Mouse (Mus musculus): ENCODE results near the gene Pfpl.

The Pfpl gene

DNA sequence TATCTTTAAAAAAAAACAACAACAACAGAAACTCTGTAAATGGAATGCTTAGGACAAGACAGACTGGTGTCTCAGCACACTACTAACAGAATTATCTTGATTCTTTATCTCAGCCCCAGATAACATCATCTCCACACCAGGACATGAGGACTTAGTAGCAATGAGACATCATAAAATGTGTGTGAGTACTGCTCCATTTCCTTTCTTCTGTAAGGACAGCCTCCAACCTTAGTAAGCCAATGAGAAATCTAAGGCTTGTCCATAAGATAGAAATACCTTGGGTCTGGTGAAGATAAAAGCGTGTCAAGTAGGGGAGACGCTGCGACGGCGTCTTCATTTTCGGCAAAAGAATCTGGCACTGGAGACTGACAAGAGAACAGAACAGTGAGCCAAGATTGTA, at the start of gene Pfpl:
Gene Pfpl, plus strand, starts transcription at position 301 of the 400 bp plus-strand sequence.
- in situ Hi-C loops (cut with MboI; ENCODE audit: unreplicated experiment in 2 of 2), result loop anchor here (10.0 to 25.0 kb wide), 3 partner anchors 293 to 640 kb away; no protein-coding TSS in a partner anchor

DNA sequence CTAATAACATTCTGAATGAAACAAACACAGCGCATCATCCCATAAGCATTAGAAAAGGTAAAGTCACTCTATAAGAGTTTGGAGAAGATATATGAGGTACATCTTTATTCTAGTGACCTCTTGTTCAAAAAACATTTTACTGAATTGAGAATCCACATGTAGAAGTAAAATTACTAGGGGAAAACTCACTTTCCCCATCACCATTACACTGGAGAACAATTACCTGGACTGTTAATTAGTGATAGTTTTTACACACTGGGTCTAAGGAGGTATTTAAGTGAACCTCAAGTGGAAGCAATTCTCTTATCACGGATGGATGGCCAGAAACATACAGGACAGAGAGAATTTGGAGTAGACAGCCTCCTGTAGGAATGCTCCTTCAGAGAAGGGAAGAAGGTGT, 40.7 kb upstream of the Pfpl start, which contains the start of gene Olfr1440:
Gene Olfr1440, plus strand, starts transcription at position 301 of the 400 bp plus-strand sequence.
- in situ Hi-C loops (cut with MboI; ENCODE audit: unreplicated experiment in 2 of 2), result no loop called here

DNA sequence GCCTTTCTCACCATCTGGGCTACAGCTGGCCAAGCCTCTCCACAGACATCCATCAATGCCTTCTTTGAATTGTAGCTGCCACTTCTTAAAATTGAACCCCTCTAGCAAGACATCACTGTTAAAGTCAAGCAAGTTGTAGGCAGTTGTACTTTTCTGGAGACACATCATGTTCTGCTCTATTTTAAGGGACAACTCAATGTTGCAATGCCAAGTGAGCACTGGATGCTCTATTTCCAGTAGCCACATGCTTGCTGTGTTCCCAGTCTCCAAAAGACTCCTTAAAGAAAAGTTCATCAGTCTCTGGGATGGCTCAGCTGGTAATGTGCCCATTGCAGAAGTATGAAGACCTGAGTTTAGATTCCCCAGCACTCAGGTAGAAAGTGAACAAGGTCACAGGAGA, 14.0 kb upstream of the Pfpl start:
- in situ Hi-C loops (cut with MboI; ENCODE audit: unreplicated experiment in 2 of 2), result loop anchor here (10.0 to 25.0 kb wide), 4 partner anchors 629 to 1399 kb away; partner anchors contain the start of genes Ms4a6d (in 2 of the 2), Ms4a2 (in 1 of the 2) and Olfr1499 (in 1 of the 2)

DNA sequence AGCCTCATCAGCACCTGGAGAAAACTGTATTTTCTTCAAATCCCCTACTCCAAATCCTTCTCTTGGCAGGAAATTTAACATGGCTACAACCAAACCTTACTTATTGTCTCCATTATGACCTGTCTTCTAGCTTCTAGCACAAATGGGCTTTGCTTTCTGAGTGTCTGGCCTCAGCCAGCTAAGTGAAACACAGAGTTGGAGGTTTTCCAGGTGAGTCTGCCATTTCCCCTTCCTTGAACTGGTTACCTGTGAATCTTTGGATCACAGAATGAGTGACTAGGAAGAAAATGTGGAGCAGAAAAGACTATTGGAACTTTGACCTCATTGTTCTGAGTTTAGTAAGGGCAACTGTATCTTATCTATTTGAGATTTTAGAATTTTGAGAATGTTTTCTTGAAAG, 10.3 kb upstream of the Pfpl start, which contains the start of gene Olfr1441:
Gene Olfr1441, plus strand, starts transcription at position 73 of the 400 bp plus-strand sequence.
- in situ Hi-C loops (cut with MboI; ENCODE audit: unreplicated experiment in 2 of 2), result loop anchor here (10.0 to 25.0 kb wide), 4 partner anchors 633 to 1395 kb away; partner anchors contain the start of genes Ms4a6d (in 2 of the 2), Ms4a2 (in 1 of the 2) and Olfr1499 (in 1 of the 2)

DNA sequence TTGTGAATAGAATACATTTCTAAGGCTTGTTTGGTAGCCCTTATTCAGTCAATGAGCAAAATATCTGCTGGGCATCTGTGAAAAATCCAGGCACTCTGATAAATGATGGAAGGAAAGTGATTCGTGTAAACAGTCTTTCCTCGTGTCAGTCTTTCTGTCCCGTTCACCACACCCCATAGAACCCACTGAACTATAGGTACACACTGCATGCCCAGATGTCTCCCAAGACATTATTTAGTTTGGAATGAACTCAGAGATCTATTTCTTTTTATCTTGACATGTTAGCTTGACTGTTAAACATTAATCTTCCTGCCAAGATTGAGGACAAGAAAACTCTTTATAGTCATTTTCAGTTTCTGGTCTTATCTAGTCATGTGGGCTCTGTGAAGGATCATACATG, 9.4 kb upstream of the Pfpl start:
- in situ Hi-C loops (cut with MboI; ENCODE audit: unreplicated experiment in 2 of 2), result loop anchor here (10.0 to 25.0 kb wide), 4 partner anchors 634 to 1394 kb away; partner anchors contain the start of genes Ms4a6d (in 2 of the 2), Ms4a2 (in 1 of the 2) and Olfr1499 (in 1 of the 2)

DNA sequence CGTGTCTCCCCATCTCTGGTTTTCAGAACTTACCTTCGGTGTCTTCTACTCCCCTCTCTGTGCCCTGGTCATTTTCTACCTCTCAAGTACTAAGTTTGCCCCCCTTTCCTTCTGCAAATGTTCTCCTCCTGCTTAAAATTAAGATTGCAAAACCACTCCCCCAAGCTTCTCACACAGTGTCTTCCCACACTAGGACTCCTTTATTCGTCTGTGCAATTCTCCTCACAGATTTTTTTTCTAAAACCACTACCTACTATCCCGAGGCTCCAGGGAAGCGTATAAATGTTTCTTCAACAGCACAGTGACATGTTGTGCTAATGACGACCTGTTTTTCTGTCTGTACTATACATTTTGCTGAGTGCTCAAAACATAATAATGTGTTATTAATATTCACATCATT, 7.2 kb upstream of the Pfpl start:
- in situ Hi-C loops (cut with MboI; ENCODE audit: unreplicated experiment in 2 of 2), result loop anchor here (10.0 to 25.0 kb wide), 4 partner anchors 286 to 1392 kb away; partner anchors contain the start of genes Ms4a2 (in 1 of the 2), Ms4a6d (in 1 of the 2) and Olfr1499 (in 1 of the 2)

DNA sequence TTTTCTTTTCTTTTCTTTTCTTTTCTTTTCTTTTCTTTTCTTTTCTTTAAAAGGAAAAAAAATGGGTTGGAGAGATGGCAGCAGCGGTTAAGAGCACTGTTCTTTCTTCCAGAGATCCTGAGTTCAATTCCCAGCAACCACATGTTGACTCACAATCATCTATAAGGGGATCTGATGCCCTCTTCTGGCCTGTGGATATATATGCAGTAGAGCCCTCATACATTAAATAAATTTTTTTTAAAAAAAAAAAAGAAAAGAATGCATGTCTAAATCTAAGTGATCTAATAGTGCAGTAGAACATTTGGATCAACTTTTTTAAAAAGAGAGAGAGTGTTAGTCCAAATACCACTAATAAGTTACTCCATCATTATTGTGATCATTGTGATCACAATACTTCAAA, 6.0 kb upstream of the Pfpl start:
- in situ Hi-C loops (cut with MboI; ENCODE audit: unreplicated experiment in 2 of 2), result loop anchor here (10.0 to 25.0 kb wide), 4 partner anchors 287 to 1391 kb away; partner anchors contain the start of genes Ms4a2 (in 1 of the 2), Ms4a6d (in 1 of the 2) and Olfr1499 (in 1 of the 2)

DNA sequence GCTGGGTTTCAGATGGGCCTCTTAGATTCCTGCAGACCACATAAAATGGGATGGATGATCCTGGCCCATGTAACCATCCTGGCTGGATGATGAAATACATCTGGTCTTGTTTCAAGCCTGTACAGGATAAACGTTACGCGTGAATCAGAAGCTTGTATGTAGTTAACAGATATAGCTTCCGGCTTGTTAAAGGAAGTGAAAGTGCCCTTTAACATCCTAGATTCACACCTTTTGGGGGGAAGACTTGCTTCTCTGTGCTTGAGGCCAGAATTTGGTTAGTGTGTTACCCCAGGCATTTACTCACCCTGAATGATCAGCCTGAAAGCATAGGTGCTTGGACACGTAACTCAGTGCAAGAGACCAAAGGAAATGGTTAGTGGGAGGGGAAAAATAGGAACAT, 604 bp upstream of the Pfpl start:
- in situ Hi-C loops (cut with MboI; ENCODE audit: unreplicated experiment in 2 of 2), result loop anchor here (10.0 to 25.0 kb wide), 3 partner anchors 292 to 640 kb away; no protein-coding TSS in a partner anchor

DNA sequence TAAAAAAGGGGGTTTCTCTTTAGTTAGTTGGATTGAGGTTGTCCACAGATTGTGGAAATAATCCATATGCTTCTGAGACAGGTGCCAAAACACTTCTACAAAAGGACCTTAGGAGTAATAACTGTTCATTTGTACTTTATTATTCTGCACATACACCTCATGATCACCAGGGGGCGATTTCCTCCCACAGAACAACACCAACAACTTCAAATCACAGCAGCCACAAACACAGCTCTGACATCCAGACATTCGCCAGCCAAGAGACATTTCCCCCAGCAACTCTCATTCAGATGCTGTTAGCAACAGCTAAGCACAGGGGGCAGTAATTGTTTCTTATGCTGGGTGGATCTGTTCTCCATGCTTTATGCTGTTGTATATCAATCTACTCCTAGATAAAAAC, 5.3 kb downstream of the Pfpl start:
- in situ Hi-C loops (cut with MboI; ENCODE audit: unreplicated experiment in 2 of 2), result loop anchor here (5.0 to 25.0 kb wide), 6 partner anchors 34 to 646 kb away; partner anchors contain the start of gene Dtx4 (in 1 of the 2)

DNA sequence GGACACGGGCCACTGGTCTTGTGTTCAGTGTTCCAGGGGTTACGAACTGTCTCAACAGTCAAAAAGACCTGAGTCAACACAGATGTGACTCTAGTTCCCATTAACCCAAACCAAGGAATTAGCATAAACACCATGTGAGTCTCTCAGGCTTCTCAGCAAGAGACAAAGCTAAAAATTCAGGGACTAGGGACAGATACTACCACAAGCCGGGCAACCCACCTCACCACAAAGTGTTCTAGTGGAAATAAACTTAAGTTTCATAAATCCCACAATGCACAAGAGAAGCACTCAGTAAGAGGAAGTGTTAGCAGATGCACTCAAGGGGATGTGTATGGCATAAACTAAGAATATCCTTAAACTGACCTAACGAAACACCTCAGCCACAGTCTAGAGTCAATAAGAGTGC, 7.3 kb downstream of the Pfpl start:
- in situ Hi-C loops (cut with MboI; ENCODE audit: unreplicated experiment in 2 of 2), result loop anchor here (10.0 to 25.0 kb wide), 2 partner anchors 420 to 648 kb away; no protein-coding TSS in a partner anchor

DNA sequence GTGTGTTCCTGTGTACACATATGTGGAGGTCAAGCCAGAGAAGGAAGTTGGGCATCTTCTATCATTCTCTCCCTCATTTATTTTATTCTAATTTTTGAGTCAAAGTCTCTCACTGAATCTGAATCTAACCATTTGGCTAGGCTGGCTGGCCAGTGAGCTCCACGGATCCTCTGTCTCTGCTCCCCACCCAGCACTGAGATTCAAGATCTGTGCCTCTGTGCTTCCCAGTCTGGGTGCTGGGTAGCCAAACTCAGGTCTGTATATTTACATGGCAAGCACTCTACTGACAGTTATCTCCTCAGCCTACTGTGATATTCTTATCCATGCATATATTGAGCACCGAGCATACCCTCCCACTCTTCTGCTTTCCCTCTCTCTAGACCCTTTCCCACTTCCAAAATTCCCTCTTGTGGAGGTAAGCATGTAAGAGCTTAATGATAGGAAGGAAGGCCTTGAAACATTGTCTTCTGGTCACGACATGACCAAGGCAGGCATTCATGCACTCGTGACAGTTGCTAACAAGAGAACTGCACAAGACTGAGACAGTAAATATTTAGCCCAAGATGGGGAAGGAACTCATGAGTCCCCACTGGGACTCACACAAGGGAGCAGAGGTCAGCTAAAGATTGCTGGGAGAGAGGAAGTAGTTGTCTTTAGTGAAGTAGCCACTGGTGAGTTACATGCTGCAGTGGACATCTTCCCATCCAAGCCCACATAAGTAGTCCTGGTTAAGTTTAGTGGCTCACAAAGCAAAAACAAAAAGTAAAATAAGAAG, 8.2 kb downstream of the Pfpl start:
- in situ Hi-C loops (cut with MboI; ENCODE audit: unreplicated experiment in 2 of 2), result loop anchor here (10.0 to 25.0 kb wide), 2 partner anchors 421 to 649 kb away; no protein-coding TSS in a partner anchor

DNA sequence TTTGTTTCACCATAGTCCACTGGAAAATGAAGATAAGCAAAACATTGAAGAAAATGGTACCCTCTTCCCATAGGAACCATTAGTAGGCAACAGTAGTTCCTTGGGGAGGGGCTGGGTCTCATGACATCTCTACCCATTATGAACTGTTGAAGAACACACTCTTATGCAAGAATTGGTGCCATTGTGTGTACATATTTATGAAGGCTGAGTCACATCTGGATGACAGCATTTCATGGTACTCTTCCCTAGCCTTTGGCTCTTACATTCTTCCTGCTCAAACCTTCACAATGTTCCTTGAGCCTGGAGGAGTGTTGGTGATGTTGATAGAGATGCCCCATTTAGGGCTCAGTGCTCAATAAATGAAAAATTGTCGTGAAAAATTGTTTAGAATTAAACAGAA, 11.9 kb downstream of the Pfpl start:
- in situ Hi-C loops (cut with MboI; ENCODE audit: unreplicated experiment in 2 of 2), result loop anchor here (10.0 to 25.0 kb wide), 2 partner anchors 425 to 652 kb away; no protein-coding TSS in a partner anchor

DNA sequence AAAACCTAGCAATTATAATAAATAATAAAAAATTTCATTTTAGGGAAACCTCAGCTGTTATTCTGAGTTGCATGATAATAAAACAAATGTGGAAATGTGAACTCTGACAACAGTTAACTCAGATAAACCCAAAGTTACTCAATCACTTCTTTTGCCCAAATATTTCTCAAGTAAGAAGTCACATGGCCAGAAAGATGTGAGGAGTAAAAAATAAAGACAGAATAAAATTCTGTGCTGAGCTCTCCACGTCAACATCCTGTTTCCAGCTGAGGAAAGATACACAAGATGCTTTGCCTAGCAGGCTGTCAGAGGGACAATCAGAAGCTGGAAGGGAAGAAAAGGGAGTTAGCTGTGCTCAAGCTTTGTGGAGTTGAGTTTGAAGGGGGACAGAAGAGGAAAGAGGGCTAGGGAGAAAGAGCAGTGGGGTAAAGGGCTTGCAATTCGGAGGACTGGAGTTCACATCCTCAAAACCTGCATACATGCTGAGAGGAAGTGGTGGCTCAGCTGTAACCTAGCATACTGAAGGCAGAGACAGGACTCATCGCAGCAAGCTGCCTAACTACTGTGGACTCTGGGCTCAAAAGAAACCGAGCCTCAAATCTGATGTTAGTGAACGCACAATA, 12.5 kb downstream of the Pfpl start:
- in situ Hi-C loops (cut with MboI; ENCODE audit: unreplicated experiment in 2 of 2), result loop anchor here in 1 of 2 experiments (25.0 kb wide), 1 partner anchor 653 kb away; no protein-coding TSS in a partner anchor

DNA sequence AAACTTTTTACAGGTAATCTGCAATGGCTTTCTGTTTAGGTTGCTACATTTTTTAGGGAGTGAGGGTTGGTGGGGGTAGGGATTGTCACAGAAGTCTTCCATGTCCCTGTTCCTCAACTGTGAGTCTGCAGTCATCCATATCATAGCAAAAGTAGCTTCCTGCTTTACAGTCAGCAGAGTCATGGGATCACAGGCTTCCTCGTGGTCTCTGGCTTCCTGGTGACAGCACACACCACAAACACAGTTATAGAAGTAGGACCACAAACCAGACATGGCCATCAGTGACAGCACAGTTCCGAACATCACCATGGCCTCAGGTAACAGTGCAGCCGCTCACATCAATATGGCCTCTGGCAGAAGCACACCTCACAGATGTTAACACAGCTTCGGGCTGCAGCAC, 14.9 kb downstream of the Pfpl start:
- in situ Hi-C loops (cut with MboI; ENCODE audit: unreplicated experiment in 2 of 2), result loop anchor here in 1 of 2 experiments (25.0 kb wide), 1 partner anchor 655 kb away; no protein-coding TSS in a partner anchor

DNA sequence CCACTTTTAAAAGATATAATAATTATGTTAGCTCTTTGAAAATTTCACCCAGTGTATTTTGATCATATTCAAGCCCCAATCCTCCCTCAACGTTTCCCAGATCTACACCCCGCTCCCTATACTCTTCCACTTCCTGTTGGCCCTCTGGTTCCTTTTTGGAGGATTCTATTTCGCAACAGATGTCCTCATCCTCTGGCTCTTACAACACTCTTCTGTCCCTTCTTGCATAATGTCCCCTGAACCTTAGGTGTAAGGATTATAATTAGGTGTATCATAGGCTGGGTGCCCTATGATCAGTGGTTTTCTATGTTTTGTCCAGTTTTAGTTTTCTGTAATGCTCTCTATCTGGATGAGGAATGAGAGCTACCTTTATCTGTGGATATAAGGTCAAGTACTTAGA, 17.3 kb downstream of the Pfpl start:
- in situ Hi-C loops (cut with MboI; ENCODE audit: unreplicated experiment in 2 of 2), result loop anchor here in 1 of 2 experiments (25.0 kb wide), 1 partner anchor 658 kb away; no protein-coding TSS in a partner anchor

DNA sequence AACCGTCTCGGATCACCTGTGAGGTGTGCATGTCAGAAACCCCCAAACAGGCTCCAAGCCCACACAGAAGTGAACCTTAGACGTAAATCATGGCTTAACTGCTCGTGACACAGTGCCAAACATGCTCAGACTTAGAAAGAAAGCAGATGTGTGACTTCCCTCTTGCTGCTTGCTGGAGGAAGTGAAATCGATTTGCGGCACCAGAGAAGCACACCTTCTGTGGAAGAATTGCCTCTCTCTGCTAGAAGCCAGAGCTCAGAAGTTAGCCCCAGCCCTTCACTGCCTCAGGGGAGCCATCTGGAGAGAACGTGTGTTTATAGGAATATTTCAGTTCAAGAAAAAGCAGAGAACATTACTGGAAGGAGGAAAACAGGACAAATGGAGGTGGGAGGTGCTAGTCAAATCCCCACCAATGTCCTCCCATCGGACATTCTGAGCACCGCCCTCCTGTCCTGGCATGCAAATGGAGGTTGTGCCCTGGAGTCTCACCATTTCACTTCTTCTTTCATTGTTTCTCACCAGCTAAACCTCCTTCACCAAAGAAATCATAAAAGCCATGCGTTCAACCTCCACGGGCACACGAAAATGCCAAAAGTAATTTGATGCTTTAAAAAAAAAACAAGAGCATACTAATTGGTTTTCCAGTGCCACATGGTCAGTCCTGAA, 29.8 kb downstream of the Pfpl start:
- in situ Hi-C loops (cut with MboI; ENCODE audit: unreplicated experiment in 2 of 2), result loop anchor here in 1 of 2 experiments (25.0 kb wide), 1 partner anchor 1770 kb away; the partner anchor contains the start of genes Pga5 and Vps37c

DNA sequence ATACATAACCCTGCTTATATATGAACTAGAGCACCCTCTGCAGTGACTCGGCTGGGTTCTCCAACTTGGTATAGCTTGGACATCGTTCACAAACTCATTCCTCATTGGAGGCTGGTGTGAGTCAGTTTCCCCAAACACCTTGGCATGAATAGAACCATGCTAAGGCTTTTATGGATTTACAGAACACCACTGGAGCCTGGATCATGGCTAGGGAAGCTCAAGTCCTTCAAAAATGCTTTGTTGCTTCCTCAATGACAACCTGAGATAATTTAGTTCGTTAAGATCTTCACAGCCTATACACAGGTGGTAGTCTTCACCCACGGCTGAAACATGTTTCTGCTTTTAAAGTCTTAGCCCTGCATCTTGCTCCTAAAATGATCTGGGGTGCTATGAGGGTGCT, 31.8 kb downstream of the Pfpl start:
- in situ Hi-C loops (cut with MboI; ENCODE audit: unreplicated experiment in 2 of 2), result loop anchor here in 1 of 2 experiments (25.0 kb wide), 1 partner anchor 1772 kb away; the partner anchor contains the start of genes Pga5 and Vps37c

DNA sequence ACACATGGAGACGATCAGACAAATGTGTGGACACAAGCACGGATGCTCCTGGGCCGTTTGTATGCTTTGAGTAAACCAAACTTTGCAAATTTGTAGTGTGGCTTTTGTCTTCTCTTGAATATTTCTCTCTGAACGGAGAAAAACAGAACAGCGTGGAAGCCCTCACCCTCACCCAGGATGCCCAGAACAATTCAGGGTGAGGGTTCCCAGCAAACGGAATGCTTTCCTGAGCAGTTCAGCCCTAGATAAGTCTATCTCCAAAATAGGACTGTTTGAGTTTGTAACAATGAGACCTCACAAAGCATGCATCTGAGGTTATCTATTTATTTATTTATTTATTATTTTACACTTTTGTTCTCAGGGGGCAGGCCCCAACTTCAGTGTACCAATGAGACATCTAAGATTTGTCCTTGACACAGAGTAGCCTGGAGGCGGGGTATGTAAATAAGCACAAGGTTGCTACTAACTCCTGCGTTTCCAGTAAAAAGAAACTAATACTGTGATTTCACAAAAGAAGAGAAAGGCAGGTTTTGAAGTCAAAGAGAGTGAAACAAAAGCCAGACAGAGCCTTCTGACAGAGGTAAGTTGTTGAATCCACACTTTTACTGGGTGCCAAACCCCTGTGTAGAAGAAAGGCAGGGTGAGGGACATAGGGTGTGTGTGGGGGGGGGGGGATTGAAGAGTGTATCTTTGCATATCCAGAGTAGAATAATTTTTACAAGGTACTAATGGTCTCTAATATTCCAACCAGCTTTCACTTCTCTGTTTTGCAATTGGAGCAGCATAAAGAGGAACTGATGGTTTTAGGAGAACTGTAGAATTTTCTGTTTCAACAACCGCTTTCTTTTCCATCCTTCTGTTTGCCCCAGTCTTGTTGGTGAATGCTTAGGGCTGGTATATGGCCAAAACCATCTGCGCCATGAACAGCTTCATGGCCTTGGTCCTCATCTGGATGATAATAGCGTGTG, 32.9 kb downstream of the Pfpl start, which contains the start of gene Mpeg1:
Gene Mpeg1, plus strand, starts transcription at position 498 of the 968 bp plus-strand sequence.
- in situ Hi-C loops (cut with MboI; ENCODE audit: unreplicated experiment in 2 of 2), result loop anchor here in 1 of 2 experiments (25.0 kb wide), 1 partner anchor 1773 kb away; the partner anchor contains the start of genes Pga5 and Vps37c
